Mouse (Mus musculus): ENCODE results near the gene Fgf11.

DNA sequence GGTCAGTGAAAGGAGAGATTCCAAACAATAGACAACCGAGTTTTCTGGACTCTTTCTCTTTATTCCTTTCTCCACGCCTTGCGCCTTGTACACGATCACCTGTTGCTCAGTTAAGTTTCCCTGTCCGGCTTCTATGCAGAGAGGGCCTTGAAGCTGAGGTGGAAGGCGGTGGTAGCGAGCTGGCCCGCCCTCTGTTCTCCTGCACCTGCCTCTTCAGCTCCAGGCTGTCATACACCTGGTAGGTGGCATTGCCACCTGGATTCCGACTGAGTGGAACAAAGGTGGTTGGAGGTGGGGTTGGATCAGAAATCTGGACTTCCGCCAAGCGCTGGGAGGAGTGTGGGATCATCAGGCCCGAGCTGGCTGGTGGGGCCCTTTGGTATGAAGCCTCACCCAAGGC is 14.9 kb upstream of the Fgf11 start:
- TF ChIP-seq CTCF (IDR thresholded peaks at IDR 0.05; ENCODE audit: low read depth, low read length) (no peak), GATA1 (IDR thresholded peaks at IDR 0.05; ENCODE audit: borderline replicate concordance, low read length) (no peak), GATA2 (IDR thresholded peaks at IDR 0.05; ENCODE audit: borderline replicate concordance, low read depth, low read length) (no peak), POLR2AphosphoS5 (IDR thresholded peaks at IDR 0.05; ENCODE audit: insufficient replicate concordance, low read depth, low read length) (no peak)

Data from G1E (cell line).